Mouse (Mus musculus) liver, embryonic 11.5 days (tissue): ENCODE measurements around the gene Zfp945. TPM values are rescaled to one million over a fixed set of nuclear protein-coding genes. Genes with fewer than 3 reads are reported as not detected.
"Not testable (repeated sequence)": the region's sequence is repeated elsewhere in the genome, so short reads cannot be mapped to it uniquely, and the experiment has no call there.

Source experiments
- ATAC-seq: fragments of 200-750 bp; cut with Nextera tagmentation; replicated peaks from 2 replicates; pipeline ENCODE4 v1.8.0; 2017; ENCODE audit warnings: moderate number of reproducible peaks, mild to moderate bottlenecking, moderate TSS enrichment, moderate library complexity; ENCODE audit not compliant: low FRiP score
- DNase-seq: peaks from one replicate; pipeline ENCODE4 v3.0.0-alpha.2; 2017; ENCODE audit warnings: low spot score
- H3K27ac ChIP-seq: fragments of 300-500 bp; sonication (generic); 2 replicates; pipeline ENCODE4 v1.5.1; 2014; ENCODE audit warnings: mild to moderate bottlenecking, low read depth, low read length, control low read depth
- H3K27me3 ChIP-seq: fragments of 300-500 bp; sonication (generic); replicated peaks from 2 replicates; pipeline ENCODE4 v1.6.1; 2014; ENCODE audit warnings: low read length, mixed read lengths; ENCODE audit not compliant: control insufficient read depth, insufficient read depth
- H3K36me3 ChIP-seq: fragments of 300-500 bp; sonication (generic); 2 replicates; pipeline ENCODE4 v1.6.1; 2014; ENCODE audit warnings: mild to moderate bottlenecking, low read length, moderate library complexity, mixed read lengths; ENCODE audit not compliant: control insufficient read depth, insufficient read depth
- H3K4me1 ChIP-seq: fragments of 300-500 bp; sonication (generic); replicated peaks from 2 replicates; pipeline ENCODE4 v1.6.1; 2014; ENCODE audit warnings: low read length, mixed read lengths; ENCODE audit not compliant: control insufficient read depth, insufficient read depth
- H3K4me2 ChIP-seq: fragments of 300-500 bp; sonication (generic); 2 replicates; pipeline ENCODE4 v1.6.1; 2014; ENCODE audit warnings: mild to moderate bottlenecking, control low read depth, moderate library complexity
- H3K4me3 ChIP-seq: fragments of 300-500 bp; sonication (generic); 2 replicates; pipeline ENCODE4 v1.5.1; 2014; ENCODE audit warnings: low read depth, low read length, control low read depth
- H3K9ac ChIP-seq: fragments of 300-500 bp; sonication (generic); 2 replicates; pipeline ENCODE4 v1.6.1; 2014; ENCODE audit warnings: low read depth, low read length, control low read depth
- H3K9me3 ChIP-seq: fragments of 300-500 bp; sonication (generic); 2 replicates; pipeline ENCODE4 v1.6.1; 2016; ENCODE audit warnings: low read length, inconsistent platforms, mixed read lengths; ENCODE audit not compliant: control insufficient read depth
- WGBS: fragments of 180-500 bp; shearing (Covaris S2); extraction: QIAGEN DNeasy Blood & Tissue Kit; methylation state at CpG from one replicate; pipeline ENCODE4 v1.1.7; 2014; 5-methylcytosine and 5-hydroxymethylcytosine counted together
- polyA plus RNA-seq: library from polyadenylated mRNA; unstranded; fragments of >200 nt; fragmentation: Nextera tagmentation; extraction: Ambion mirVana; gene quantifications from 2 replicates; pipeline ENCODE4 v1.2.1, GENCODE M21; 2014

Gene Zfp945
- 6.6 and 7.8 TPM in 2 replicates for polyA plus RNA-seq

DNA sequence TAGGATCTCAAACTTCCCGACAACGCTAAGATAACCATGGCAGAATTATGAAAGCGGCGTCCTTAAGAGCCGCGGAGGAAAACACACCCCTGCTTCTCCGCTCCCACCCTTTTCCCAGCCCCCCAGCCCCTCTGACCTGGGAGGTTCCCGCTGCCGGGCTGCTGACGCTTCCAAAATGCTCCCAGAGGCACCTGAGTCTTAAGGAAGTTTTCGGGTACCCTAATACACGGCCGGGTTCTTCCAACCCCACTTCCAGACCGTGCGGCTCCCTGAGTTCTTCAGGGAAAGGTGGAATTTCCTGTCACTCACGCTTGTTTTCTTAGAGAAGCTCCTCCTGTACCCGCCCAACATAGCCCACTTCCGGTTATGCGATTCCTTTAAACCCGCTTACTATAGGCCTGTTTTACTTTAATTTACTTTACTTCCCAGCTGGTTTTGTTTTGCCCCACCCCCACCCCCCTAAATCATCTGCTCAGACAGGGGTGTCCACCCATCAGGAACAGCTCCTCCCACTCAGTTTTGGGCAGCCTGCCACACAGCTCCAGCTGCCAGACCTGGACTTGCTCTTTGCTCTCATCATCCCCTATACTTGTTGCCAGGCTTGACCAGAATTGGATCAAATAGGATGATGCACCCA is at the start of gene Zfp945:
TSS of gene Zfp945 (minus strand) at position 290 of the 637 bp plus-strand sequence.
- DNase-seq = peak; percentile 71
- no peaks in the 10 kb centered on the region for H3K9me3 ChIP-seq
- H3K4me1 ChIP-seq = peaks cover 3% of the 10 kb centered on the region; the same call in 1 of the 2 replicates
- peak; percentile 80 for ATAC-seq
- peak within 1 kb of the TSS; percentile 72 for H3K4me2 ChIP-seq
- H3K9ac ChIP-seq = peak within 1 kb of the TSS; percentile 59
- WGBS = under 1% methylated on average over 20 of the region's 20 CpGs
- H3K27ac ChIP-seq = peak within 1 kb of the TSS; percentile 33; the same call in 1 of the 2 replicates
- H3K4me3 ChIP-seq = peak within 1 kb of the TSS; percentile 60
- no peaks in the 10 kb centered on the region for H3K36me3 ChIP-seq
- no peaks in the 10 kb centered on the region for H3K27me3 ChIP-seq

DNA sequence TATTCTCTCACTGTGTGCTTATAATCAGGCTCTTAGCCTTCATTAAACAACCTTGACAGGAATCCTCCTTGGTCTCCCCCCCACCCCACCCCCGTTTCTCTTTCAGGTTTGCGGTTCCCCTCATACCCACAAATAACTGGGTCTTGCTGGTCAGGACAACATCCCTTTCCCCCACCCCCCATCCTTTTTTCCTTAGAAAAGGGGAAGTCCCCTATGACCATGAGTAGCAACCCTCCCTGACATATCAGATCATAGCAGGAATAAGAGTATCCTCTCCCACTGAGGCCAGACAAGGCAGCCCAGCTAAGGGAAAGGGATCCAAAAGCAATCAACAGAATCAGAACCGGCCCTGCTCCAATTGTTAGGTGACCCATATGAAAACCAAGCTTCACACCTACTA is 21.4 kb upstream of the Zfp945 start:
- H3K4me1 ChIP-seq = no peaks in the 10 kb centered on the region
- no peak overlapping the region for H3K4me3 ChIP-seq
- no peak overlapping the region for H3K4me2 ChIP-seq
- H3K27ac ChIP-seq = no peak overlapping the region
- H3K36me3 ChIP-seq = no peaks in the 10 kb centered on the region
- 0 out of 2 replicates have a peak, but pooled peaks cover 2% of the 10 kb centered on the region for H3K9me3 ChIP-seq
- no peaks in the 10 kb centered on the region for H3K27me3 ChIP-seq
- WGBS = 70% methylated on average over 3 of the region's 3 CpGs
- no peak for DNase-seq
- H3K9ac ChIP-seq = no peak overlapping the region
- no peak for ATAC-seq

GRCm38 (mm10) chr17:22884059-22884698 is 17.2 kb upstream of the Zfp945 start:
- DNase-seq (no peak), ATAC-seq (peak; percentile 79)
- no peak overlapping the region for H3K4me2 ChIP-seq
- no peaks in the 10 kb centered on the region for H3K36me3 ChIP-seq
- no peaks in the 10 kb centered on the region for H3K27me3 ChIP-seq
- H3K4me1 ChIP-seq = no peaks in the 10 kb centered on the region
- no peak overlapping the region for H3K27ac ChIP-seq
- H3K9ac ChIP-seq = no peak overlapping the region
- no peak overlapping the region for H3K4me3 ChIP-seq
- no peaks in the 10 kb centered on the region for H3K9me3 ChIP-seq
- 53% methylated on average over 10 of the region's 10 CpGs for WGBS

DNA sequence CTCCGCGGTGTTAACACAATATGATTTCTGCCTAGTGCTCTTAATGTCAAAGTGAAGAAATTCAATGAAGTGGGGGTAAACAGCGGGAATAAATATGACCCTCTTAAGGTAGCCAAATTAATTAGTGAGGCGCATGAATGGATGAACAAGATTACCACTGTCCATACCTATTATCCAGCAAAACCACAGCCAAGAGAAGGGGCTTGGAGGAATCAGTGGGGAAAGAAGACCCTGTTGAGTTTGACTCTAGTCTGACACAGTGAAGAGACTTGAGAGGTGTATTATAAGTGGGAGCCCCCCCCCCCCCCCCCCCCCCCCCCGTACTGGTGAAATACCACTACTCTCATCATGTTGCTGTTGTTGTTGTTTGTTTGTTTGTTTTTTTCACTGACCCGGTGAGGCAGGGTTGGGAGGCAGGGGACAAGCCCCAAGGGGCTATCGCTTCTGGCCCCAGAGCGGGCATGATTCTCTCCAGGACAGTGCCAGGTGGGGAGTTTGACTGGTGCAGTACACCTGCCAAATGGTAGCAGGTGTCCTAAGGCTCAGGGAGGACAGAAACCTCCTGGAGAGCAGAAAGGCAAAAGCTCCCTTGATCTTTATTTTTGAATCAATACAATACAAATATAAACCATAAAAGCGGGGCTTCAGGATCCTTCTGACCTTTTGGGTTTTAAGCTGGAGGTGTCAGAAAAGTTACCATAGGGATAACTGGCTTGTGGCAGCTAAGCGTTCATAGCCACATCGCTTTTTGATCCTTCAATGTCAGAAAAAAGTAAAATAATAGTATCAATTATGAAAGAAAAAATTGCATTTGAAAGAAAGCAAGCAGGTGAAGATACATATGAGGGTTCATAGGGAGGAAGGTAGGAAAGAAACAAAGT is 10.7 kb upstream of the Zfp945 start:
- Histone ChIP-seq H3K9me3 (no peaks in the 10 kb centered on the region), H3K27me3 (no peaks in the 10 kb centered on the region), H3K4me3 (no peak overlapping the region), H3K4me1 (no peaks in the 10 kb centered on the region), H3K27ac (no peak overlapping the region), H3K4me2 (no peak overlapping the region), H3K36me3 (no peaks in the 10 kb centered on the region), H3K9ac (no peak overlapping the region)
- WGBS = 93% methylated on average over 10 of the region's 11 CpGs
- DNase-seq = no peak
- no peak for ATAC-seq

GRCm38 (mm10) chr17:22876316-22876715 is 9.4 kb upstream of the Zfp945 start:
- Histone ChIP-seq H3K4me3 (no peak overlapping the region), H3K9me3 (no peaks in the 10 kb centered on the region), H3K27me3 (no peaks in the 10 kb centered on the region), H3K9ac (no peak overlapping the region), H3K4me1 (no peaks in the 10 kb centered on the region), H3K4me2 (no peak overlapping the region), H3K27ac (no peak overlapping the region), H3K36me3 (no peaks in the 10 kb centered on the region)
- WGBS = 91% methylated on average over 20 of the region's 20 CpGs
- DNase-seq (no peak), ATAC-seq (peak; percentile 58; the same call in 1 of the 2 replicates)

- not testable (repeated sequence) for H3K27me3 ChIP-seq, H3K9ac ChIP-seq, DNase-seq, ATAC-seq, H3K9me3 ChIP-seq, H3K4me1 ChIP-seq, H3K27ac ChIP-seq, H3K4me2 ChIP-seq, H3K4me3 ChIP-seq, H3K36me3 ChIP-seq
- 86% methylated on average over 4 of the region's 4 CpGs for WGBS
These were observed 8.6 kb upstream of the Zfp945 start for GRCm38 (mm10) chr17:22875549-22875948.

GRCm38 (mm10) chr17:22866421-22866844 is 501 bp downstream of the Zfp945 start:
- Histone ChIP-seq H3K4me1 (peaks cover 3% of the 10 kb centered on the region; the same call in 1 of the 2 replicates), H3K9me3 (no peaks in the 10 kb centered on the region), H3K9ac (peak overlapping the region; percentile 59), H3K27me3 (no peaks in the 10 kb centered on the region), H3K4me3 (peak overlapping the region; percentile 60), H3K36me3 (no peaks in the 10 kb centered on the region), H3K4me2 (peak overlapping the region; percentile 72), H3K27ac (no peak overlapping the region)
- WGBS = 3% methylated on average over 10 of the region's 10 CpGs
- ATAC-seq = peak; percentile 58; the same call in 1 of the 2 replicates
- no peak for DNase-seq

- H3K4me2 ChIP-seq = no peak overlapping the region
- H3K36me3 ChIP-seq = no peaks in the 10 kb centered on the region
- DNase-seq (no peak), ATAC-seq (no peak)
- H3K27me3 ChIP-seq = no peaks in the 10 kb centered on the region
- WGBS = 75% methylated on average over 4 of the region's 4 CpGs
- no peak overlapping the region for H3K9ac ChIP-seq
- no peak overlapping the region for H3K27ac ChIP-seq
- no peaks in the 10 kb centered on the region for H3K4me1 ChIP-seq
- H3K4me3 ChIP-seq = no peak overlapping the region
- H3K9me3 ChIP-seq = no peaks in the 10 kb centered on the region
These were observed 45.8 kb downstream of the Zfp945 start for GRCm38 (mm10) chr17:22821166-22821565.
